Mouse (Mus musculus) neural tube, embryonic 14.5 days (tissue): ENCODE measurements around the gene Sntb2. TPM values are rescaled to one million over a fixed set of nuclear protein-coding genes. Genes with fewer than 3 reads are reported as not detected.

Source experiments
- ATAC-seq: fragments of 200-750 bp; cut with Nextera tagmentation; 2 replicates; pipeline ENCODE4 v1.8.0; 2017; ENCODE audit warnings: low read depth, mild to moderate bottlenecking, moderate TSS enrichment, moderate library complexity
- H3K27ac ChIP-seq: fragments of 300-500 bp; sonication (generic); 2 replicates; pipeline ENCODE4 v1.5.1; 2014; ENCODE audit warnings: low read depth, mild to moderate bottlenecking, control low read depth, low read length, moderate library complexity, mixed read lengths
- H3K27me3 ChIP-seq: fragments of 300-500 bp; sonication (generic); 2 replicates; pipeline ENCODE4 v1.6.1; 2014; ENCODE audit warnings: low read length; ENCODE audit not compliant: control insufficient read depth, insufficient read depth
- H3K36me3 ChIP-seq: fragments of 300-500 bp; sonication (generic); 2 replicates; pipeline ENCODE4 v1.6.1; 2014; ENCODE audit warnings: low read length, mixed read lengths; ENCODE audit not compliant: control insufficient read depth, insufficient read depth
- H3K4me1 ChIP-seq: fragments of 300-500 bp; sonication (generic); 2 replicates; pipeline ENCODE4 v1.6.1; 2014; ENCODE audit warnings: low read length; ENCODE audit not compliant: control insufficient read depth, insufficient read depth
- H3K4me2 ChIP-seq: fragments of 300-500 bp; sonication (generic); 2 replicates; pipeline ENCODE4 v1.6.1; 2014; ENCODE audit warnings: mild to moderate bottlenecking, low read depth, low read length, control low read depth
- H3K4me3 ChIP-seq: fragments of 300-500 bp; sonication (generic); 2 replicates; pipeline ENCODE4 v1.5.1; 2014; ENCODE audit warnings: low read depth, low read length, control low read depth, mixed read lengths
- H3K9ac ChIP-seq: fragments of 300-500 bp; sonication (generic); replicated peaks from 2 replicates; pipeline ENCODE4 v1.6.1; 2014; ENCODE audit warnings: low read depth, mild to moderate bottlenecking, control low read depth, low read length, mixed read lengths
- H3K9me3 ChIP-seq: fragments of 300-500 bp; sonication (generic); 2 replicates; pipeline ENCODE4 v1.6.1; 2016; ENCODE audit warnings: low read length; ENCODE audit not compliant: control insufficient read depth
- WGBS: fragments of 180-500 bp; shearing (Covaris S2); extraction: QIAGEN DNeasy Blood & Tissue Kit; methylation state at CpG from one replicate; pipeline ENCODE4 v1.1.7; 2014; 5-methylcytosine and 5-hydroxymethylcytosine counted together
- polyA plus RNA-seq: library from polyadenylated mRNA; unstranded; fragments of >200 nt; fragmentation: Nextera tagmentation; extraction: Ambion mirVana; gene quantifications from 2 replicates; pipeline ENCODE4 v1.2.1, GENCODE M21; 2014

Gene Sntb2
- polyA plus RNA-seq, 1 experiment from 2014 or later, result 5.3 TPM

DNA sequence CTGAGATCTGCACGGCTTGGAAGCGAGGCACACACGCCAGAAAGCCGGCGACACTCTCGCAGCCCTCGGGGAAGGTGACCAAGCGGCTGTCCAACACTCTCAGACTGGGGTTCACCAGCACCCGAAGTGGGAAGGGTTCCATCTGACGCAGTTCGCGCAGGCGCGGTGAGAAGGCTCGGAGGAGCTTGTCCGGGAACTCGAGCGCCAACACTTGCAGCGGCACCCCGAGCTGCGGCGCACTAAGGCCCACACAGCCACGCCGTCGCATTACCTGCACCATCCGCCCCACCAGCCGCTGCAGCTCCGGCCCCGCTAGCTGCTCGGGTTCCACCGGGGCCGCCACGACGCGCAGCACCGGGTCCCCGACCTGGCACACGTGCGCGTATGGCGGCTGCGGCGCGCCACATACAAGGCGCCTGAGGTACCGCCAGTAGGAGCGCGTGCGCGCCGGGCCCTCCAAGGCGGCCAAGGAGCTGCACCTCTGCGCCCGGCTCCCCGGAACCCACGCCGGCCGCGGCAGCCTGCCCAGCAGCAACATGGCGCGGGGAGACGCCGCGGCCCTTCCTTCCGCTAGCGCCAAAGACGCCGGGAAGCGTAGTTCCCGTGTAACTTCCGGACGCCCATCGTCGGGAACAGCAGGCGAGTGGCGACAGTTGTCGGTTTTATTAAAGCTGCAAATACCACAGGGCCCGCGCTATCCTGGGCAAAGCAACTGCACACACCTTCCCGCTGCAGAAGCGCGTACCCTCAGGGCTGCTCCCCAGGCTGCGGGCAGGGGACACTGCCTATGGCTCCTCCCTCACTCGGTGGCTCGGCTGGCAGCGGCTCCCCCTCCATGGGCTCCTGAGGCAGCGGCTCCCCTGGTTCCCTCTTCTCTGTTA is 112.8 kb downstream of the Sntb2 start, which contains the start of gene Pdf:
TSS of gene Pdf (minus strand) at position 554 of the 881 bp plus-strand sequence.
- Histone ChIP-seq H3K27me3 (no peaks in the 10 kb centered on the region; the same call in 1 of the 2 replicates), H3K4me2 (peak within 1 kb of the TSS; percentile 93), H3K27ac (peak within 1 kb of the TSS; percentile 78), H3K36me3 (peaks cover 65% of the 10 kb centered on the region), H3K4me1 (0 out of 2 replicates have a peak, but pooled peaks cover 2% of the 10 kb centered on the region), H3K4me3 (peak within 1 kb of the TSS; percentile 57), H3K9me3 (no peaks in the 10 kb centered on the region), H3K9ac (peak within 1 kb of the TSS; percentile 54)
- WGBS, result under 1% methylated on average over 85 of the region's 87 CpGs
- ATAC-seq, result peak; percentile 87

DNA sequence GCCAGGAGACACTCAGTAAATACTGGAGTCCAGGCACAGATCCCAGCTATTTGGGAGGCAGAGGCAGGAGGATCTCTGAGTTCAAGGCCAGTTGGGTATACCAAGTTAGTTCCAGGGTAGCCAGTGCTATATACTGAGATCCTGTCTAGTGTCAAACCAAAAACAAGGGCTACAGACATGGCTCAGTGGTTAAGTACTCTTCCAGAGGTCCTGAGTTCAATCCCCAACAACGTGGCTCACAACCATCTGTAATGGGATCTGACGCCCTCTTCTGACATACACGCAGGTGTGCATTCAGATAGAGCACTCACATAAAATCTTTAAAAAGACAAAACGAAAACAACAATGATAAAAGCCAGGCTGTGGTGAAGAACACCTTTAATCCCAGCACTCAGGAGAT is 113.9 kb downstream of the Sntb2 start:
- H3K36me3 ChIP-seq, result peaks cover 55% of the 10 kb centered on the region
- no peak overlapping the region for H3K9ac ChIP-seq
- H3K4me2 ChIP-seq, result 0 out of 2 replicates have a peak overlapping the region, but pooled peaks have one; percentile 93
- no peaks in the 10 kb centered on the region; the same call in 1 of the 2 replicates for H3K27me3 ChIP-seq
- 96% methylated on average over 4 of the region's 4 CpGs for WGBS
- ATAC-seq, result no peak
- no peaks in the 10 kb centered on the region for H3K9me3 ChIP-seq
- H3K27ac ChIP-seq, result no peak overlapping the region
- H3K4me3 ChIP-seq, result no peak overlapping the region
- H3K4me1 ChIP-seq, result 0 out of 2 replicates have a peak, but pooled peaks cover 2% of the 10 kb centered on the region

DNA sequence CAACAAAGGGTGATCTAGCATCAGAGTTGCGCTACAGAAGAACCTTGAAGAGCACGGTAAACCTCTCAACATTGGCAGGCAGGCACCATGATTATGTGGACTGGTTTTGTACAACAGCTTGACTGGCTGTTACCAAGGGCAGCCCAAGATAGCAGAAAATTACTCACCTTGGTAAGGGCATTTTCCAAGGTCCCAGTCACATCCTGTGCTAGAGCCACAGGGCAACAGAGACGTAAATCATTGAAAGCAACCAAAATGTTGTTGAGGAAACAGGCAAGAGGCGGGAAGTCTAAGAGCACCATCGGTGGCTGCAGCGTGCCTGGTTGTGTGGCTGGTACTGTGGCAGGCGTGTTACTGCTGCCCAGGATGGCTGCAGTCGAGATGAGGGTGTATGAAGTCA is 116.5 kb downstream of the Sntb2 start:
- peaks cover 3% of the 10 kb centered on the region; the same call in 1 of the 2 replicates for H3K27me3 ChIP-seq
- H3K9me3 ChIP-seq, result no peaks in the 10 kb centered on the region
- H3K4me1 ChIP-seq, result peaks cover 6% of the 10 kb centered on the region; the same call in 1 of the 2 replicates
- H3K36me3 ChIP-seq, result peaks cover 30% of the 10 kb centered on the region
- 97% methylated on average over 8 of the region's 8 CpGs for WGBS
- no peak overlapping the region for H3K4me3 ChIP-seq
- H3K27ac ChIP-seq, result no peak overlapping the region
- no peak overlapping the region for H3K4me2 ChIP-seq
- H3K9ac ChIP-seq, result no peak overlapping the region
- ATAC-seq, result no peak

DNA sequence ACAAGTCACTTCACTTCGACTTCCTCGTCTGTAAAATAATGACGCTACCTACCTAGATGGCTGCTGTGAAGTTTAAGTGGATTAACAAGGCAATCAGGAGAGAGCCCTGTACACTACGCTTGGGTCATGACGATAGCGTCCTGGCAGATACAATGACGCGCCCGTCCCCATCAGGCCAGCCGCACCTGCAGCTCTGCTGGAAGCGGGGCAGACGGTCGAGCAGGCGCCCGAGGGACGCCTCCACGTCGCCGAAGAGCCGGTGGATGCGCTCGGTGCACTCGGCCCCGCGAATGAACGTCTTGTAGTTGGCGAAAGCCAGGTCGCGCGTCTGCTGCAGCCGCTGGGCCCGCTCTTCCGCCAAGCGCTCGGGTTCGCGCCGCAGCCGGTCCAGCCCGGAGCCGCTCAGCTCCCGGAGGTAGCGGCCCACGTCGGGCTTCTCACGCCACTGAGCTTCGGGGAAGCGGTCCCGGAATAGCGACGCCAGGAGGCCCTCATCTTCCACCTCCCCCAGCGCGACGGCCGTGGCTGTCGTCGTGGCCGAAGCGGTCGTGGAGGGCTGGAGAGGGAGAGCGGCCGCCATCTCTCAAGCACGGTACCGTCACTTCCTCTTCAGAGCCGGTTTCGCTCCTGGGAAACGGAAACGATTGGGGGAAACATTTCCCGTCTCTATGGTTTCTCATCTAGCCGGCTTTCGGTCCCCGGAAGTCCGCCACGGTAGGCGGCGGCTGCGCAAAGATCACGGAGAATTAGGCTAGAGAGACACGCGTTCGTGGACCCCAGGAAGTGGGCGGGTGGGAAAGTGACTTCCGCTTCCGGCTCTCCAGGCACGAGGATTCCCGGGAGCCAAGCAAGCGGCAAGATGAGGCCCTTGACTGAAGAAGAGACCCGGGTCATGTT is 120.8 kb downstream of the Sntb2 start, which contains the start of the genes Cog8 and Nip7:
TSS of gene Cog8 (minus strand) at position 614 of the 897 bp plus-strand sequence.
TSS of gene Nip7 (plus strand) at position 802 of the 897 bp plus-strand sequence.
- ATAC-seq, result peak; percentile 96
- Histone ChIP-seq H3K9me3 (no peaks in the 10 kb centered on the region), H3K4me3 (peak within 1 kb of the TSS; percentile 97), H3K9ac (peak within 1 kb of the TSS; percentile 85), H3K27ac (peak within 1 kb of the TSS; percentile 85), H3K36me3 (peaks cover 31% of the 10 kb centered on the region), H3K27me3 (0 out of 2 replicates have a peak, but pooled peaks cover 3% of the 10 kb centered on the region), H3K4me2 (peak within 1 kb of the TSS; percentile 98), H3K4me1 (peaks cover 15% of the 10 kb centered on the region)
- under 1% methylated on average over 87 of the region's 88 CpGs for WGBS

DNA sequence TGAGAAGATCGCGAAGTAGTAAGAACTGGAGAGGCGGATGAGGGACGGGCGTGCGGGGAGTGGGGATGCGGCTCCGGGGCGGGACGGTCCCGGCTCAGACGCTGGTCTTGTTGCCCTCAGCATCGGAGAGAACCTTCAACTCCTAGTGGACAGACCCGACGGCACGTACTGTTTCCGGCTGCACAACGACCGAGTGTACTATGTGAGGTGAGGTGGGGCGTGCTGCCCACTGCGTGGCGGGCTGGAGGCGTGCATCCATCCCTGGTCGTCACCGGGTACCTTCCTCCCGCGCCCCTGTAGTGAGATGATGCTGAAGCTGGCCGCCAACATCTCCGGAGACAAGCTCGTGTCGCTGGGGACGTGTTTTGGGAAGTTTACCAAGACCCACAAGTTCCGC is 121.4 kb downstream of the Sntb2 start:
- no peaks in the 10 kb centered on the region for H3K9me3 ChIP-seq

DNA sequence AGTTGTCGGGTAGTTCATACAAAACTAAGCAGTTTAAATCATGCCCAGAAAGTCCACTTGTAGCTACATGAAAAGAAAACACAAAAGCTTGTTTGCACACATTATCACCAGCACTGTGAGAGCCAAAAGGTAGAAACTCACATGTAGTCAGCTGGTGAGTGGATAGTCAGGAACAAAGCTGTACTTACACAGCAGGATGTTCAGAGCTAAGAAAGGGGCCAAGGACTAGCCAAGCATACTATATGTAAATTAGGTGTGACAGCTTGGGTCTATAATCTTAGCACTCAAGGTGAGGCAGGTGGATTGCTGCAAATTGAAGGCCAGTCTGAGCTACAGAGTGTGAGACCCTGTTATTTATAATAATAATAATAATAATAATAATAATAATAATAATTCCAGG is 127.1 kb downstream of the Sntb2 start:
- Histone ChIP-seq H3K4me1 (peaks cover 5% of the 10 kb centered on the region), H3K4me2 (no peak overlapping the region), H3K4me3 (no peak overlapping the region), H3K9me3 (no peaks in the 10 kb centered on the region), H3K9ac (no peak overlapping the region), H3K27ac (no peak overlapping the region), H3K36me3 (peaks cover 15% of the 10 kb centered on the region), H3K27me3 (no peaks in the 10 kb centered on the region)
- 95% methylated on average over 1 of the region's 1 CpGs for WGBS
- ATAC-seq, result no peak

More for the DNA sequence above, 121.4 kb downstream of the Sntb2 start:
- 0 out of 2 replicates have a peak, but pooled peaks cover 3% of the 10 kb centered on the region for H3K27me3 ChIP-seq
- H3K4me1 ChIP-seq, result peaks cover 15% of the 10 kb centered on the region
- H3K9ac ChIP-seq, result peak overlapping the region; percentile 62
- H3K4me3 ChIP-seq, result peak overlapping the region; percentile 97
- H3K4me2 ChIP-seq, result peak overlapping the region; percentile 98
- peaks cover 25% of the 10 kb centered on the region for H3K36me3 ChIP-seq
- no peak overlapping the region for H3K27ac ChIP-seq
- 1% methylated on average over 33 of the region's 33 CpGs for WGBS
- peak; percentile 76 for ATAC-seq

DNA sequence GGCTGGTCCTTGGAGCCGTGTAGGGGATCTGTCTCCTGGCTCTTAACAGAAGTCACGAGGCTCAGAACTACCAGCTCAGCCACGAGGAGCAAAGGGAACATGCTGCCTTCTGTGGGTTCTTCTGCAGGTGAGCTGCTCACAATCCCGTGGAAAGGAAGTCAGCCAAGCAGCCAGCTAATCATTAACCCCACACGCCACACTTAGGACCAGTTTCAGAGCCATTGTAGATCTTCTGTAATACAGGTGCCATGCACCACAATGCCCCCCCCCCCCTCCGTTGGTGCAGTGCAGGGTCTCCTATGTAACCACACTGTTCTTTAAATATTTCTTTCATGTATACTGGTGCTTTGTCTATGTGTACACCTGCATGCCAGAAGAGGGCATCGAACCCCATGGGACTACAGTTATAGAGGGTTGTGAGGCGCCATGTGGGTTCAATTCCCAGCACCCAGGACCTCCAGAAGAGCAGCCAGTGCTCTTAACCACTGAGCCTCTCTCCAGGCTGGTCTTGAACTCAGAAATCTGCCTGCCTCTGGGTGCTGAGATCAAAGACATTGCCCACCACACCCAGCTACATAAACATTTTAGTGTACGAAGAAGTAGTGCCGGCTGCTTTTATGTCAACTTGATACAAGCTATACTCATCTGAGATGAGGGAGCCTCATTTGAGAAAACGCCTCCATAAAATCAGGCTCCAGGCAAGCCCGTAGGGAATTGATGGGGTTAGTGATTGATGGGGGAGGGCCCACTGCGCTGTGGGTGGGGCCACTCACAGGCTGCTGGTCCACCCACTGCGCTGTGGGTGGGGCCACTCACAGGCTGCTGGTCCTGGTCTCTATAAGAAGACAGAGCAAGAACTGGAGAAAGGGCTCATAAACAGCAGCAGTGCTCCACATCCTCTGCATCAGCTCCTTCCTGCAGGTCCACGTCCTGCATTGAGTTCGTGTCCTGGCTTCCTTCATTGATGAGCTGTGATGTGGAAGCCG is 130.3 kb downstream of the Sntb2 start, which contains the start of gene Tmed6:
TSS of gene Tmed6 (minus strand) at position 134 of the 986 bp plus-strand sequence.
- Histone ChIP-seq H3K4me2 (no peak within 1 kb of the TSS), H3K9ac (no peak within 1 kb of the TSS), H3K36me3 (0 out of 2 replicates have a peak, but pooled peaks cover 6% of the 10 kb centered on the region), H3K27ac (no peak within 1 kb of the TSS), H3K9me3 (no peaks in the 10 kb centered on the region), H3K4me1 (no peaks in the 10 kb centered on the region), H3K27me3 (no peaks in the 10 kb centered on the region), H3K4me3 (no peak within 1 kb of the TSS)
- no peak for ATAC-seq
- WGBS, result 61% methylated on average over 17 of the region's 17 CpGs
